Mouse (Mus musculus) ES-Bruce4 (cell line): ENCODE data around the gene Id2. TPM values are rescaled to one million over a fixed set of nuclear protein-coding genes. Genes with fewer than 3 reads are reported as not detected.

Experiments used
- H3K27ac ChIP-seq: 2 replicates; pipeline ENCODE4 v1.5.1; 2012; ENCODE audit warnings: low read length, inconsistent platforms; ENCODE audit not compliant: insufficient read depth
- H3K27me3 ChIP-seq: 2 replicates; pipeline ENCODE4 v1.6.1; 2012; ENCODE audit warnings: mild to moderate bottlenecking, low read length, inconsistent platforms; ENCODE audit not compliant: control insufficient read depth, poor library complexity, insufficient read depth, severe bottlenecking
- H3K36me3 ChIP-seq: 2 replicates; pipeline ENCODE4 v1.6.1; 2012; ENCODE audit warnings: inconsistent platforms, mild to moderate bottlenecking, low read length, moderate library complexity; ENCODE audit not compliant: control insufficient read depth, poor library complexity, insufficient read depth, severe bottlenecking
- H3K4me1 ChIP-seq: one replicate; pipeline ENCODE4 v1.8.1; 2011; ENCODE audit warnings: low read length; ENCODE audit not compliant: control insufficient read depth, insufficient read depth
- H3K4me3 ChIP-seq: 2 replicates; pipeline ENCODE4 v1.5.1; 2011; ENCODE audit warnings: low read depth, mild to moderate bottlenecking, low read length
- H3K9ac ChIP-seq: 2 replicates; pipeline ENCODE4 v1.6.1; 2012; ENCODE audit warnings: low read depth, mild to moderate bottlenecking, inconsistent platforms; ENCODE audit not compliant: poor library complexity, severe bottlenecking
- H3K9me3 ChIP-seq: replicated peaks from 2 replicates; pipeline ENCODE4 v1.6.1; 2012; ENCODE audit warnings: mild to moderate bottlenecking, low read length, inconsistent platforms; ENCODE audit not compliant: control insufficient read depth, poor library complexity, insufficient read depth, severe bottlenecking
- CTCF ChIP-seq: IDR thresholded peaks from one replicate; pipeline ENCODE4 v1.8.1; 2011; ENCODE audit warnings: low read depth, low read length
- EP300 ChIP-seq: IDR thresholded peaks from 2 replicates; pipeline ENCODE4 v1.6.1; 2011; ENCODE audit warnings: low read depth, low read length; ENCODE audit not compliant: insufficient read depth
- POLR2A ChIP-seq: IDR thresholded peaks from one replicate; pipeline ENCODE4 v1.8.1; 2011; ENCODE audit warnings: low read length; ENCODE audit not compliant: insufficient read depth
- polyA plus RNA-seq: library from polyadenylated mRNA; stranded (reverse); fragments of >200 nt; gene quantifications from 2 replicates; pipeline ENCODE4 v1.2.4, GENCODE M21; 2011; ENCODE audit warnings: low read depth; ENCODE audit not compliant: missing spikeins, insufficient read depth, insufficient read length

Gene Id2
- polyA plus RNA-seq, 1 experiment, result 67.0 TPM

- no peaks in the 10 kb centered on the region for H3K27me3 ChIP-seq
- H3K36me3 ChIP-seq, result no peaks in the 10 kb centered on the region
- no peak overlapping the region for H3K9ac ChIP-seq
- H3K9me3 ChIP-seq, result no peaks in the 10 kb centered on the region
- H3K4me1 ChIP-seq, result peaks cover 3% of the 10 kb centered on the region
- no peak overlapping the region for H3K27ac ChIP-seq
- TF ChIP-seq EP300 (no peak), POLR2A (no peak)
- H3K4me3 ChIP-seq, result no peak overlapping the region
Observed at GRCm38 (mm10) chr12:25138616-25139015, 41.7 kb upstream of the Id2 start.

GRCm38 (mm10) chr12:25132046-25132445 is 35.1 kb upstream of the Id2 start:
- Histone ChIP-seq H3K4me3 (no peak overlapping the region), H3K4me1 (no peaks in the 10 kb centered on the region), H3K9me3 (no peaks in the 10 kb centered on the region), H3K9ac (no peak overlapping the region), H3K36me3 (no peaks in the 10 kb centered on the region), H3K27me3 (no peaks in the 10 kb centered on the region), H3K27ac (no peak overlapping the region)
- TF ChIP-seq EP300 (no peak), CTCF (no peak), POLR2A (no peak)

GRCm38 (mm10) chr12:25127629-25128028 is 30.7 kb upstream of the Id2 start:
- TF ChIP-seq CTCF (no peak), POLR2A (no peak), EP300 (no peak)
- H3K9ac ChIP-seq, result no peak overlapping the region
- H3K27ac ChIP-seq, result no peak overlapping the region
- no peaks in the 10 kb centered on the region for H3K9me3 ChIP-seq
- H3K27me3 ChIP-seq, result no peaks in the 10 kb centered on the region
- peaks cover 7% of the 10 kb centered on the region for H3K4me1 ChIP-seq
- no peaks in the 10 kb centered on the region for H3K36me3 ChIP-seq
- no peak overlapping the region for H3K4me3 ChIP-seq

GRCm38 (mm10) chr12:25126228-25126627 is 29.3 kb upstream of the Id2 start:
- Histone ChIP-seq H3K9me3 (no peaks in the 10 kb centered on the region), H3K9ac (no peak overlapping the region), H3K4me3 (no peak overlapping the region), H3K27me3 (no peaks in the 10 kb centered on the region), H3K4me1 (peaks cover 7% of the 10 kb centered on the region), H3K27ac (no peak overlapping the region), H3K36me3 (no peaks in the 10 kb centered on the region)
- no peak for TF ChIP-seq POLR2A
- TF ChIP-seq CTCF, result no peak
- TF ChIP-seq EP300, result no peak

GRCm38 (mm10) chr12:25125239-25125776 is 28.4 kb upstream of the Id2 start:
- Histone ChIP-seq H3K27ac (peak overlapping the region; percentile 39), H3K4me3 (no peak overlapping the region), H3K36me3 (no peaks in the 10 kb centered on the region), H3K9me3 (no peaks in the 10 kb centered on the region), H3K4me1 (peaks cover 7% of the 10 kb centered on the region), H3K9ac (peak overlapping the region; percentile 50), H3K27me3 (no peaks in the 10 kb centered on the region)
- no peak for TF ChIP-seq CTCF
- TF ChIP-seq EP300, result no peak
- TF ChIP-seq POLR2A, result no peak

- H3K27ac ChIP-seq, result peak overlapping the region; percentile 55
- H3K9ac ChIP-seq, result peak overlapping the region; percentile 50
- TF ChIP-seq CTCF, result no peak
- TF ChIP-seq EP300, result peak; percentile 85
- no peak overlapping the region for H3K4me3 ChIP-seq
- no peaks in the 10 kb centered on the region for H3K27me3 ChIP-seq
- peaks cover 7% of the 10 kb centered on the region for H3K4me1 ChIP-seq
- H3K36me3 ChIP-seq, result no peaks in the 10 kb centered on the region
- H3K9me3 ChIP-seq, result no peaks in the 10 kb centered on the region
Observed at GRCm38 (mm10) chr12:25124431-25125238, 27.7 kb upstream of the Id2 start.
